Mouse (Mus musculus) kidney, postnatal 0 days (tissue): ENCODE measurements around the gene Mbnl2. TPM values are rescaled to one million over a fixed set of nuclear protein-coding genes. Genes with fewer than 3 reads are reported as not detected.

Experiments used
- ATAC-seq: fragments of 200-750 bp; cut with Nextera tagmentation; replicated peaks from 2 replicates; pipeline ENCODE4 v1.8.0; 2017; ENCODE audit warnings: low read depth, moderate number of reproducible peaks, moderate TSS enrichment, moderate library complexity; ENCODE audit not compliant: low FRiP score
- DNase-seq: peaks from one replicate; pipeline ENCODE4 v3.0.0-alpha.2; 2016; ENCODE audit warnings: low spot score
- H3K27ac ChIP-seq: fragments of 300-500 bp; sonication (generic); 2 replicates; pipeline ENCODE4 v1.5.1; 2014; ENCODE audit warnings: mild to moderate bottlenecking
- H3K27me3 ChIP-seq: fragments of 300-500 bp; sonication (generic); 2 replicates; pipeline ENCODE4 v1.6.1; 2014; ENCODE audit warnings: low read length, mixed read lengths; ENCODE audit not compliant: insufficient read depth
- H3K36me3 ChIP-seq: fragments of 300-500 bp; sonication (generic); 2 replicates; pipeline ENCODE4 v1.6.1; 2014; ENCODE audit warnings: low read length, mixed read lengths; ENCODE audit not compliant: insufficient read depth
- H3K4me1 ChIP-seq: fragments of 300-500 bp; sonication (generic); replicated peaks from 2 replicates; pipeline ENCODE4 v1.6.1; 2014; ENCODE audit warnings: antibody characterized with exemption, low read length, mixed read lengths; ENCODE audit not compliant: insufficient read depth
- H3K4me2 ChIP-seq: fragments of 300-500 bp; sonication (generic); 2 replicates; pipeline ENCODE4 v1.6.1; 2014; ENCODE audit warnings: mild to moderate bottlenecking, low read length, moderate library complexity, mixed read lengths
- H3K4me3 ChIP-seq: fragments of 300-500 bp; sonication (generic); replicated peaks from 2 replicates; pipeline ENCODE4 v1.5.1; 2014; ENCODE audit warnings: low read depth, low read length
- H3K9ac ChIP-seq: fragments of 300-500 bp; sonication (generic); 2 replicates; pipeline ENCODE4 v1.6.1; 2014; ENCODE audit warnings: low read depth, low read length
- H3K9me3 ChIP-seq: fragments of 300-500 bp; sonication (generic); replicated peaks from 2 replicates; pipeline ENCODE4 v1.6.1; 2016; ENCODE audit warnings: low read length, inconsistent platforms, mixed read lengths
- CTCF ChIP-seq: IDR thresholded peaks from 2 replicates; pipeline ENCODE4 v1.5.1; 2016; ENCODE audit warnings: antibody characterized with exemption, low read depth, mild to moderate bottlenecking, moderate library complexity
- WGBS: fragments of 180-500 bp; shearing (Covaris S2); extraction: QIAGEN DNeasy Blood & Tissue Kit; methylation state at CpG from one replicate; pipeline ENCODE4 v1.1.7; 2014; 5-methylcytosine and 5-hydroxymethylcytosine counted together
- polyA plus RNA-seq: library from polyadenylated mRNA; unstranded; fragments of >200 nt; fragmentation: Nextera tagmentation; extraction: Ambion mirVana; gene quantifications from 2 replicates; pipeline ENCODE4 v1.2.1, GENCODE M21; 2015

Gene Mbnl2
- polyA plus RNA-seq, 1 experiment from 2014 or later = 119 TPM

DNA sequence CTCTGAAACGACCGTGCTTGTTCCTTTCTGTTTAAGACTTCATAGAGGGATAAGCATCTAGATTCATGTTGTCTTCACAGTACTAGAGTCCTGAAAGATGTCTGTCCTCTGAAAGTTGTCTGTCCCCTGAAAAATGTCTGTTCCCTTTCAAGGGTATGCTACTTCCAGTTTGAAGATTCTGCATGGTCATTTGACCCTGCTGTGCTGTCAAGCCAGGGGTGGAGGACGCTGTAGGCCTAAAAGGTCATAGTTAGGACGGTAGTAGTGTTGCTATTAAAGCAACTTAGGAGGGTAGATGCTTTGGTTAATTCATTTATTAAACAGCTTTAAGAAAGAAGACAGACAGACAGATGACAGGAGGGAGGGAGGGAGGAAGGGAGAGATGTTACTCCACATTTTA, 24.7 kb downstream of the Mbnl2 start:
- H3K9me3 ChIP-seq = no peaks in the 10 kb centered on the region
- ATAC-seq (no peak), DNase-seq (no peak)
- no peak overlapping the region for H3K4me2 ChIP-seq
- H3K27ac ChIP-seq = peak overlapping the region; percentile 57
- H3K4me3 ChIP-seq = no peak overlapping the region
- H3K36me3 ChIP-seq = no peaks in the 10 kb centered on the region
- no peak overlapping the region for H3K9ac ChIP-seq
- no peaks in the 10 kb centered on the region for H3K27me3 ChIP-seq
- 51% methylated on average over 4 of the region's 4 CpGs for WGBS
- H3K4me1 ChIP-seq = peaks cover 43% of the 10 kb centered on the region
- no peak for TF ChIP-seq CTCF

DNA sequence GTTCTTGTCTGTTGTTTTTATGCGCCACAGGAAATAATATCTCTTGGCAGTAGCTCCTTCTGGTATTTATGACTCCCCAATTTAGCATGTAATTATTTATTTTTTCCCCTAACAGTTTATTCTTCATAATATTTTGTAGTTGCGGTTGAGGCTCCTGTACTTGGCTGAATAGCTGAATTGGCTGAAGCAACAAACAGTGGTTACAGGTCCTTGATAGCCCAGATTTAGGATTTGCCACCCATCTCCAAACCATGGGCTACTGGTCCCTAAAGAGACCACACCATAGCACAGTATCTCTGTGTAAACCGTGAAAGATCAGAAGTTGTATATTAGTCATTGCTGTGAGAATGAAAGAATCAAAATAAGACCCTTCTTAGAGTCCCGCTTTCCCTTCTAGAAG, 25.3 kb downstream of the Mbnl2 start:
- Histone ChIP-seq H3K4me3 (no peak overlapping the region), H3K36me3 (no peaks in the 10 kb centered on the region), H3K27ac (no peak overlapping the region), H3K27me3 (no peaks in the 10 kb centered on the region), H3K9me3 (no peaks in the 10 kb centered on the region), H3K9ac (no peak overlapping the region), H3K4me1 (peaks cover 37% of the 10 kb centered on the region), H3K4me2 (no peak overlapping the region)
- 63% methylated on average over 4 of the region's 4 CpGs for WGBS
- DNase-seq (no peak), ATAC-seq (no peak)
- TF ChIP-seq CTCF = no peak

DNA sequence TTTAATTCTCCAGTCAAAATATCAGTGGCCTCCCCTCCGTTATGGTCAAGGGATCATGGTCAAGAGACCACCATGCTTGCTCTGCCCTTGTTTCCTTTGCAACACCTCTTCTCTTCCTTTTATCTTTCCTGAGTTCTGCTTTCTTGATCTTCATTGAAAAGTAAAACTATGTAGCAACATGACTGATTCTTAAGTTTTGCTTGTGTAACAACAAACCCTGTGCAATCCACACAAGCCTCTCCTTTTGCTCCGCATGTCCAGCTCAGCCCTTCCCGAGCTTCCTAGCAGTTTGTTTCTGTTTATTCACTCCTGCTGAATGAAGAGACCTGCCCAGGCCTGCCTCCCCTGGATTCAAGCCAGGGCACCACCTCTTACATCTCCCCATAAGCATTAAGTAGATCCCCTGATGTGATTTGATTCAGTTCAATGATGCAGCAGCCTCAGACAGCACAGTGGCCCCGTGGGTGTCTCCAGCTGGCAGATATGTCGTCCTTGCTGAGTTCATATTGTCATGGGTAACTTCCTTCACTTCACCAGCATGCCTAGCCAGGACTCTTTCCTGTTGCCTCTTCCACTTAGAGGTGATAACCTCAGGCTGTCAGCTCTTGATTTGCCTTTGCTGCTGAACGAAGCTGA, 27.6 kb downstream of the Mbnl2 start:
- 20% methylated on average over 6 of the region's 6 CpGs for WGBS
- TF ChIP-seq CTCF = no peak
- no peak for ATAC-seq
- Histone ChIP-seq H3K36me3 (no peaks in the 10 kb centered on the region), H3K4me2 (no peak overlapping the region), H3K4me3 (no peak overlapping the region), H3K9me3 (no peaks in the 10 kb centered on the region), H3K4me1 (peaks cover 24% of the 10 kb centered on the region), H3K27ac (peak overlapping the region; percentile 47; the same call in 1 of the 2 replicates), H3K9ac (no peak overlapping the region), H3K27me3 (no peaks in the 10 kb centered on the region)
- DNase-seq = no peak

DNA sequence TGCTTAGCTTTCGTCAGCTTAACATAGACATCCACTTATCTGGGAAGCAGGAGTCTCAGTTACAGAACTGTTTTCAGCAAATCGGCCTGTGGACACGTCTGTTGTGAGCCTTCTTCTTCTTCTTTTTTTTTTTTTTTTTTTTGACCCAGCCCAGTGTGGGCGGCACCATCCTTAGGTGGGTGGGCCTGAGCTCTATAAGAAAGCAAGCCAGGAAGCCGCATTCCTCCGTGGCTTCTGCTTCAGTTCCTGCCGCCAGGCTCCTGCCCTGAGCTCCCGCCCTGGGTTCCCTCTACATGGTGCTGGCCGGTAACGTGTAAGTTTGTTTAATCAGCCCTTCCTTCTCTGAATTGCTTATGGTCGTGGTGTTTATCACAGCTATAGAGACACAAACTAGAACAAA, 30.8 kb downstream of the Mbnl2 start:
- Histone ChIP-seq H3K4me1 (peaks cover 20% of the 10 kb centered on the region), H3K36me3 (no peaks in the 10 kb centered on the region), H3K27ac (no peak overlapping the region), H3K4me3 (no peak overlapping the region), H3K27me3 (no peaks in the 10 kb centered on the region), H3K9ac (no peak overlapping the region), H3K9me3 (no peaks in the 10 kb centered on the region), H3K4me2 (no peak overlapping the region)
- ATAC-seq (no peak), DNase-seq (no peak)
- TF ChIP-seq CTCF = no peak
- WGBS = 77% methylated on average over 11 of the region's 11 CpGs

DNA sequence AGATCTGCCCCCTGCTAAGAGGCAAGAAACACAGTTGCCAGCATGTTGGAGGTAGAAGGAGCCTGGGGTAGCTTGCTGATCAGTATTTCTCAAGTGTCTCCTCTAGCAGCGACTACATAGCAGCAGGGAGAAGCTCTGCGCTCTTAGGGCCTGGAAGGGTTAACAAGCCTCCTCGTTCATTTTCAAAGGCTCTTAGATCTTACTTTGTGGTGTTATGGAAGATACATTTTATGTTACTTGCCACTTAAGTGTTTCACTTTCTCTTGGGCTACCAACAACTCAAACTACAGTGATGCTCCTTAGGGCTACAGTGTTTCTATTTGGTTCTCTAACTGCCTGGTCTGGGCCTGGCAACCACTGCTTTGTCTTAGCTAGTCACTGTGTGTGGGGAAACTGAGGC, 31.9 kb downstream of the Mbnl2 start:
- no peak overlapping the region for H3K9ac ChIP-seq
- H3K9me3 ChIP-seq = no peaks in the 10 kb centered on the region
- no peak overlapping the region for H3K4me2 ChIP-seq
- no peak for ATAC-seq
- WGBS = 72% methylated on average over 3 of the region's 3 CpGs
- TF ChIP-seq CTCF = no peak
- no peak overlapping the region for H3K4me3 ChIP-seq
- no peaks in the 10 kb centered on the region for H3K27me3 ChIP-seq
- no peak overlapping the region for H3K27ac ChIP-seq
- H3K36me3 ChIP-seq = no peaks in the 10 kb centered on the region
- no peak for DNase-seq
- peaks cover 20% of the 10 kb centered on the region for H3K4me1 ChIP-seq

DNA sequence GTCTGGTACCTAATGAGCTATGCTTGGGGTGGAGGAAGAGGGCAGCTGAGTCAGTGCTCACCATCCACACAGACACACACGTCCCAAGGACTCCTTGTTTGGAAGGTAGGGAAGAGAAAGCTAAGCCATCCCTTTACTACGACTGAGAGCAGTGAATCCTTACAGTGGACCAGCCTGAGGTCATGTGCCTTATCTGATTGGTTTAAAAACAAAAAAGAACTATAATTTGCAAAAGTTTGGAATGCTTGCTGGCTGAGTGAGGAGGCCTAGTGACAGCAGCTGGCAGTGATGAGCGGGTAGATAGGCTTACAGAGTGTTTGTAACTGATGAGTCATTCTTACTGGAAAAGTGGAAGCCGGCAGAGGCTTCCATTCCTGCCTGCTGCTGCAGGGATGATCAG, 32.5 kb downstream of the Mbnl2 start:
- no peak overlapping the region for H3K27ac ChIP-seq
- 49% methylated on average over 4 of the region's 4 CpGs for WGBS
- no peak for TF ChIP-seq CTCF

DNA sequence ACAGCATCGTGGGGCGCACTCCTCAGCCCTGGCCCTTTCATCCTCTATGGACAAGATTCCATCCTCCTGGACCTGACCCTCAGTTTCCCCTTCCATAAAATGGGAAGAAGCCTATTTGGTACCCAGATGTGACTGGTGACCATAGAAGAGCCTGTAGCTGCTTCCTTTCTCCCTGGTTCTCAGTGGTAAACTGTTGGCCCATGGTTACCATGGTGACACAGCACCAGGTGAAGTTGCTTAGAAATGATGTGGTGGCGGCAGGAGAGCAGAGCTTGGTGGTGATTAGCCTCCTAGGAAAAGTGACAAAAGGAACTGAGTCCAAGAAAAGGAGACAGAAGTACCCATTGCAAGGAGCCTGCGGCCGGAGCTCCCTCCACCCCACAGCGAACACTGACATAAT, 34.2 kb downstream of the Mbnl2 start:
- TF ChIP-seq CTCF = no peak
- DNase-seq = no peak
- Histone ChIP-seq H3K4me2 (no peak overlapping the region), H3K4me3 (no peak overlapping the region), H3K9me3 (no peaks in the 10 kb centered on the region), H3K4me1 (peaks cover 10% of the 10 kb centered on the region), H3K27me3 (no peaks in the 10 kb centered on the region), H3K9ac (no peak overlapping the region), H3K36me3 (no peaks in the 10 kb centered on the region), H3K27ac (no peak overlapping the region)
- WGBS = 94% methylated on average over 6 of the region's 6 CpGs
- no peak for ATAC-seq

More for the DNA sequence above, 32.5 kb downstream of the Mbnl2 start:
- Histone ChIP-seq H3K4me2 (no peak overlapping the region), H3K36me3 (no peaks in the 10 kb centered on the region), H3K9ac (no peak overlapping the region), H3K4me3 (no peak overlapping the region), H3K9me3 (no peaks in the 10 kb centered on the region), H3K27me3 (no peaks in the 10 kb centered on the region), H3K4me1 (peaks cover 16% of the 10 kb centered on the region)
- ATAC-seq (no peak), DNase-seq (no peak)
